Mouse (Mus musculus): Measurements from ENCODE around the gene Acaca.

Acaca gene

GRCm38 (mm10) chr11:84243562-84243961 lies 114.1 kb downstream of the Acaca start:
- peak; percentile 9 to 35 for DNase-seq (ENCODE audit: low spot score in 2 of 2)

DNA sequence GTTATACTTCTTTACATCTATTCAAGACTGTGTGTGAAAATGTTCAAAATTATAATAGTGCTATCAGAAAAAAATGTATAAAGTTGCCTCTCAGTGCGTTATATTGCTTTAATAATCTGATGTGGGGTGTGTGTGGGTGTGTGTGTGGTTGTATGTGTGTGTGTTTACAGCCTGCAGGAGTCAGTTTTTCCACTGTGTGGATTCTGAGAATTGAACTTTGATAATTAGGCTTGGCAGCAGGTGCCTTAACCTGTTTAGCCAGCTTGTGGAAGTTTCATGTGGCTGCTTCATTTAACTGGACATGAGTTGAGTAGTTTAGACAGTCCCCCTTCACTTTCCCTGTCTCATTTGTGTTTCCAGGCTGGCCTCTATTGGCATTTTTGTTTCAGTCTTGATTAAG lies 117.9 kb downstream of the Acaca start:
- DNase-seq (ENCODE audit: low spot score in 2 of 2), result no peak

DNA sequence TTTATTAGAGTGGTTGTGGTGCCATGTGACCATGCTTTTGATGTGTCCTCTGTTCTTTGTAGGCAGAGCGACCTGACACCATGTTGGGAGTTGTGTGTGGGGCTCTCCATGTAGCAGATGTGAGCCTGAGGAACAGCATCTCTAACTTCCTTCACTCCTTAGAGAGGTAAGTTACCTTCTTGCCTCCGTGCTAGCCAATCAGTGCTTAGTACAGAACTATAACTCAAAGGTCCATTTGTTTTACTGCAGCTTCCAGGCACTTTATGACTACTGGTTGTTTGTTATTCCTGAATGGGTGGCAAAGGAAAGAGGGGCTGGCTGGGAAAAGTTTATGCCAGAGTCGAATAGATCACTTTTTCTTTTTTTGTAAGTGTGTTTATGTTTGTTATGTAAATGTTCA lies 121.7 kb downstream of the Acaca start:
- no peak for DNase-seq (ENCODE audit: low spot score in 2 of 2)

- DNase-seq (ENCODE audit: low spot score in 2 of 2), result no peak
These were observed 123.0 kb downstream of the Acaca start for GRCm38 (mm10) chr11:84252425-84252824.

- no peak for DNase-seq (ENCODE audit: low spot score in 2 of 2)
These were observed 126.4 kb downstream of the Acaca start for GRCm38 (mm10) chr11:84255879-84256278.

- no peak for DNase-seq (ENCODE audit: low spot score in 2 of 2)
These were observed 128.7 kb downstream of the Acaca start for GRCm38 (mm10) chr11:84258053-84258710.

GRCm38 (mm10) chr11:84264490-84264889 lies 135.0 kb downstream of the Acaca start:
- no peak for DNase-seq (ENCODE audit: low spot score in 2 of 2)

- no peak for DNase-seq (ENCODE audit: low spot score in 2 of 2)
These were observed 138.6 kb downstream of the Acaca start for GRCm38 (mm10) chr11:84268068-84268467.

DNA sequence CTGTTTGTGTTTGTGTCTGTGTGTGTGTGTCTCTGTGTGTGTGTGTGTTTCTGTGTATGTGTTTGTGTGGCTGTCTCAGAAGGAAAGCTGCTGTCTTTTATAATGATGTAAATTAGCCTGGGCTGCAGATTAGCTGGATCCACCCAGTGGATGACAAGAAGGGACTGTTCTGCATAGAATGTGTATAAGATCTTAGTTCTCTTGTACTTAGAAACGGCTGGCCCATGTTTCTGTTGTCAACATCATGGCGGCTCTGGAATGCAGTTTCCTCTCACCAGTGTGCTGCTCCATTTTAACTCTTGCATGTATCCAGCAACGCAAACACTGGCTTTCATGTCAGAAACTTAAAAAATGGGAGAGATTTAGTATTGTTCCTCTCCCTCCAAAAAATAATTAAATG lies 141.0 kb downstream of the Acaca start:
- DNase-seq (ENCODE audit: low spot score in 2 of 2), result no peak

- no peak for DNase-seq (ENCODE audit: low spot score in 2 of 2)
These were observed 142.5 kb downstream of the Acaca start for GRCm38 (mm10) chr11:84271948-84272347.

DNA sequence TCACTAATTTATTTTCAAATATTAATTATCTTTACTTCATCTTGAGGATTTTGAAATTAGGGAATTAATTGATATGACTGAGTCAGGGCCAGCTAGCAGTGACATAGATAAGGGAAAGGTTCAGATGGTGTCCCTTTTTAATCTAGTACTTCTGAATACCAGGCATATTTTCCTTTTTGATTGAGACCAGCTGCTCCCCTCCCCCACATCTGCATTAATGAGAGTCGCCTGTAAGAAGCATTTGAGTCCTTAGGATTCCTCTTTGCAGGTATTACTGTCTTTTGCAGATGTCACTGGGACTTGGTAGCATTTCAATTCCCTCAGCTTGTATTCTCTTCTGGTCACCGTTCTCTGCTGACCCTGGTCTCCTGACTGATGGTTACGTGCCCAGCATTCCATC lies 143.1 kb downstream of the Acaca start:
- no peak for DNase-seq (ENCODE audit: low spot score in 2 of 2)

DNA sequence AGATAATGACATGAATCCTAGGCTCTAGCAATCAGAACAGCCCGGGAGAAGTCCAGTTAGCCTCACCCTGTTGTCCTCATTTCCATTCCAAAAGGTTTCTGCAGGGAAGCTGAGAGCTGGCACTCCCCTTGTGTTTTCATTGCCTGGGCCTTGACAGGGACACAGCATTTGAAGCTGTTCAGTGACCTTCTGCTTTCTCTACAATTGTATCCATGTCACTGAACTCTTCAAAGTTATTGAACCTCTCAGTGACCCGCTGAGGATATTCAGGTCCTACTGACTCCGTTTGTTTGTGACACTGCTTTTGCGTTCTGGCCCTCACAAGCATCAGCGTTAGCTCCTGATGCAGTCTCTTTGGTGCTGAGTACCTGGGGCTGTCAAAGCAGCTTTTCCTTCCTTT lies 147.5 kb downstream of the Acaca start:
- no peak for DNase-seq (ENCODE audit: low spot score in 2 of 2)

DNA sequence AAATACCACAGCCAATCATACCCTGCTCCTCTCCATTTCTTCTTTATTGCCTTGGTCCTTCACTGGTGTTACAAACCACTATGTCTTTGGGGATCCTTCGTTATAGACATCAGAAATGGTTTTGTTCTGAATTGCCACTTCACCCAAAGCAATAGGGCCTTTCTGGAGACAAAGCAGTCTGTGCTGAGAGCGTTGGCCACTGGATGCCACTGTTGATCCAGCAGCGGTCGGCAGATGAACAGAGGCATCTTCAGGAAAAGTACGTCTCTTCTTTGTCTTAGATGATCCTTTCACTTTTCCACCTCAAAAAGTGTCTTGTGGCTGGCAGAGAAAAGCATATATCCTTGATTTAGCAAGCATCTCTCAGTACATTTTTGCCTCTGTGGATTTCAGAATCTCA lies 151.8 kb downstream of the Acaca start:
- no peak for DNase-seq (ENCODE audit: low spot score in 2 of 2)

DNA sequence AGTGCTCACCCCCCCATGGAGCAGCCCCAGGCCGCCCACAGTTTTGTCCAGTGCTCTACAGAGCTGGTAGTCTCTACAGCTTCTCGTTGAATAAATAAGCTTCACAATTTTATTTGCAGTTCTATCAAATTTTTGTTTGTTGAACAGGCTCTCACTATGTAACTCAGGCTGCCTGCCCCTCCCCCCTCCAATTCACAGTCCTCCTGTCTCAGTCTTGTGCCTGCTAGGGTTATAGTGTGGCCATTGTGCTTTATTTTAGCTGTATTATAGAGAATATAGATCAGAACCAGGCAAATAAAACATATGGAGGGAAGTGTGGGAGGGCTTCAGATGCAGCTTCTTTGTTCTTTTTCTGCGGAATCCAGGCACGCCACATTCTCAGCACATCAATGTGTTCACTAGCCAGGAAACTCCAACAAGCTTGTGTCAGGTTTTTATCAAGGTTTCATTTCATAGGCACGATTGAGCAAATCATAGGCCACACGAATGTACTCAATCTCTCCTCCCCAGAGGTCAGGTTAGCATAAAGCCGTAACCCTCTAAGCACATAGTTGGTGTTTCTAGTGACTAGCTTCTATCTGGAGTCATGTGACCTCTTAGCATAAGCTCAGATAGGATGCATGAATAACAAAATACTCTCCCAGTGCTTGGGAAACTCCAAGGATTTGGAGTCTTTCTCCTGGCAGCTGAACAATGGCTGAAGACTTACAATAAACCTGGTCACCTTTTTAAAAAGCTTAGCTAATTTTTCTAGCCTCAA lies 153.7 kb downstream of the Acaca start:
- no peak for DNase-seq (ENCODE audit: low spot score in 2 of 2)

GRCm38 (mm10) chr11:84290781-84291180 lies 161.3 kb downstream of the Acaca start:
- no peak for DNase-seq (ENCODE audit: low spot score in 2 of 2)

DNA sequence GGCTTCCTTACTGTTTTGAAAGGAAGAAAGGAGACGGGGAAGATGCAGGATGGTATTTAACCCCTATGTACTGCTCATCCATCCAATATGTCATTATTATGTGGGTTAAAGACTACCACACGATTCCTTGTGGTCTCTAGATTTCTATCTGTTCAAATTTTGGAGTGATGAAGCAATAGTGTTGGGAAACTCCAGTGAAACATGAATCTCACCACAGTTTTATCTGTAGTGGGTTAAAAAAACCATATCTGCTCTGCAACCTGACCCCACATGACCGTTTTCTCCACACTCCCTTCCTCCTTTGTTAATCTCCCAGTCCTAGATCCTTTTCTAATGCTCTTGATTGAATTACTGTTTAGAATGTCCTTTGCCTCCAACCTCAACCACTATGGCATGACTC lies 163.1 kb downstream of the Acaca start:
- DNase-seq (ENCODE audit: low spot score in 2 of 2), result no peak

DNA sequence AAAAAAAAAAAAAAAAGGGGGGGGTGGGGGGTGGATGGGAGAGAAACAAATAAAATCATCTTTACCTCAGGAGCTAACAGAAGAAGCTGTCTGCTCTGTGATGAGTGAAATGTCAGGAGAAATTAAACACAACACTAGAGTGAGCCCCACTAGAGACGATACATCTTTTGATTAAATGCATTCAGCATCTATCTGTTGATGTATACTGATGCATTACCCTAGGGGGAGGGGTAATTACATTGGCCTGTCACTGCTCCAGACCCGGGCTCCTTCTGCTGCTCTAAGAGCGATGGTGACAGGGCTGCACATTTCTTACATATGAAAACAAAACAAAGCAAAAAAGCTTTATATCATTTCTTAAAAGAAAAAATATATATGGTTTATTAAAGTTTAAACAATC lies 163.8 kb downstream of the Acaca start:
- no peak for DNase-seq (ENCODE audit: low spot score in 2 of 2)

DNA sequence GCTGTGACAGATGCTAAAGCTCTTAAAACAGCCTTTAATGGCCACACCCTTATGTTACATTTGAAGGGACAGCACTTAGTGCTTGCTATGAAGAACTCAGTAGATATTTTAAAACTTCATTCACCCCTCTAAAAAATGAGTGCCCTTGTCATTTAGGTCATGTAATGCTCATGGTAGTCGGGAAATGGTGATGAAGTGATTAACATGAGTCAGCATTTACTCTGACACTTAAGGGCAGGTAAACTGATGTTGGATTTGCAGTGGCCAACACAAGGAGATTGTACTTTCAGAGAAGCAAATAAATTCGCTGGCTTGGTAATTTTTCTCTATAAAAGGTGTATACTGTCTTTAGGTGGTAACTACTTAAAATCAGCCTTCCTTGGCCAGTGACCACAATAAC lies 166.9 kb downstream of the Acaca start:
- no peak for DNase-seq (ENCODE audit: low spot score in 2 of 2)

GRCm38 (mm10) chr11:84305474-84305873 lies 176.0 kb downstream of the Acaca start:
- DNase-seq (ENCODE audit: low spot score in 2 of 2), result no peak

GRCm38 (mm10) chr11:84306158-84306742 lies 176.8 kb downstream of the Acaca start:
- DNase-seq (ENCODE audit: low spot score in 2 of 2), result no peak

- no peak for DNase-seq (ENCODE audit: low spot score in 2 of 2)
These were observed 194.7 kb downstream of the Acaca start for GRCm38 (mm10) chr11:84324032-84324752.

- no peak for DNase-seq (ENCODE audit: low spot score in 2 of 2)
These were observed 197.6 kb downstream of the Acaca start for GRCm38 (mm10) chr11:84327086-84327485.
